ENCODE assay signal across 26 mouse cellular contexts in the genomic region with DNA sequence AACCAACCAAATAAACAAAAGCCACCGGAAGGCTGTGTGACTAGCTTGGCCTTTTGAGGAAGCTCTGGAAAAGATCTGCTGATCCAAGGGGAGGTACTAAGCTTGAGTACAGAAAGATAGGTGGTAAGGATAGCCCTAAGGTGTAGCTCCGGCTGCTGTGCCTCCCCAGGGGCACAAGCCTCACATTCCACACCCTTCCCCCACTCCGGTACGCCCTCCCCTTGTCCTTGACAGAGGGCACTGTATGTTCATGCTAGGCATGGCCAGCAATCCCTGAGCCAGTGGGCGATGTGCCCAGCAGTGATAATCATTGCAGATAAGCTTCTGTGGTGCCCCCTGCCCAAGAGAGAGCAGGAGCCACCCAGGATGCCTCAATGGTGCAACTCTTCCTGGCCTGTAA. TPM values are rescaled to one million over a fixed set of nuclear protein-coding genes. Genes with fewer than 3 reads are reported as not detected.
A peak's percentile ranks its signal among the peaks of the same experiment; 100 is the strongest.
DNase-seq lines count a peak whose midpoint lies in the region; ATAC-seq lines count a peak whose summit lies in the region.
"Had no signal": no experiment of that assay in that cellular context is flagged by ENCODE, and none has a peak within 500 bp of the region (broad histone marks: within the 10 kb centered on the region; RNA-seq: fewer than 3 reads in every experiment).

No protein-coding gene starts in this region.

- H3K4me3 ChIP-seq in forebrain, embryonic 15.5 days = no peak overlapping the region
- no peak overlapping the region for H3K4me3 ChIP-seq in forebrain, embryonic 13.5 days
- no peak overlapping the region for H3K4me3 ChIP-seq in heart, embryonic 13.5 days
- H3K4me3 ChIP-seq: embryonic facial prominence, embryonic 10.5 days; embryonic facial prominence, embryonic 15.5 days; hindbrain, embryonic 12.5 days; liver, embryonic 12.5 days; stomach, embryonic 15.5 days had no signal

- no peak for DNase-seq in heart, postnatal 14 days
- peak; percentile 39 for DNase-seq in kidney, adult 11 months
- DNase-seq in kidney, postnatal 14 days = no peak
- peak; percentile 54 for DNase-seq in R1 (ENCODE audit: low read depth, low spot score)
- DNase-seq in left cerebral cortex, postnatal 25 days (ENCODE audit: low spot score in 2 of 2) = no peak
- DNase-seq: adrenal gland, adult 8-10 months; cerebellum, adult 8-10 months; cerebellum, postnatal 25 days; gastrocnemius, postnatal 10 days; heart, postnatal 10 days; kidney, adult 9 months; kidney, postnatal 10 days; layer of hippocampus, adult 9-11 months; liver, postnatal 0 days; lung, postnatal 36 days had no signal

- ATAC-seq in forebrain, embryonic 15.5 days (replicated peaks) = no peak
- no peak for ATAC-seq in forebrain, embryonic 13.5 days
- ATAC-seq in heart, embryonic 13.5 days (ENCODE audit: extremely low read depth, insufficient number of reproducible peaks, low FRiP score, low TSS enrichment) = no peak
- ATAC-seq: intestine, embryonic 16.5 days; liver, embryonic 12.5 days; liver, postnatal 0 days; midbrain, embryonic 16.5 days had no signal

- no peak overlapping the region for H3K9ac ChIP-seq in forebrain, embryonic 15.5 days (replicated peaks)
- no peak overlapping the region for H3K9ac ChIP-seq in forebrain, embryonic 13.5 days
- 0 out of 2 replicates have a peak overlapping the region, but pooled peaks have one; percentile 15 for H3K9ac ChIP-seq in heart, embryonic 13.5 days
- H3K9ac ChIP-seq: embryonic facial prominence, embryonic 15.5 days; hindbrain, embryonic 12.5 days; liver, embryonic 12.5 days; liver, postnatal 0 days; stomach, embryonic 15.5 days had no signal

- intact Hi-C loops in heart, postnatal 14 days (cut with DNase I) = no loop called here
- intact Hi-C loops in left cerebral cortex, postnatal 25 days (cut with DNase I) = no loop called here

- H3K4me1 ChIP-seq in forebrain, embryonic 15.5 days = peaks cover 59% of the 10 kb centered on the region
- H3K4me1 ChIP-seq in forebrain, embryonic 13.5 days = peaks cover 68% of the 10 kb centered on the region
- H3K4me1 ChIP-seq in heart, embryonic 13.5 days = peaks cover 88% of the 10 kb centered on the region
- H3K4me1 ChIP-seq: liver, embryonic 12.5 days had no signal

- no peaks in the 10 kb centered on the region for H3K36me3 ChIP-seq in forebrain, embryonic 15.5 days
- H3K36me3 ChIP-seq in forebrain, embryonic 13.5 days (ENCODE audit: poor library complexity, severe bottlenecking) = no peaks in the 10 kb centered on the region
- no peaks in the 10 kb centered on the region for H3K36me3 ChIP-seq in heart, embryonic 13.5 days
- H3K36me3 ChIP-seq: embryonic facial prominence, embryonic 10.5 days; embryonic facial prominence, embryonic 15.5 days; hindbrain, embryonic 12.5 days; liver, embryonic 12.5 days; stomach, embryonic 15.5 days had no signal

- peak overlapping the region; percentile 60 for H3K27ac ChIP-seq in forebrain, embryonic 15.5 days (replicated peaks)
- H3K27ac ChIP-seq in forebrain, embryonic 13.5 days = no peak overlapping the region
- H3K27ac ChIP-seq in heart, embryonic 13.5 days (replicated peaks) = peak overlapping the region; percentile 55
- H3K27ac ChIP-seq: embryonic facial prominence, embryonic 10.5 days; embryonic facial prominence, embryonic 15.5 days; hindbrain, embryonic 12.5 days; liver, embryonic 12.5 days; stomach, embryonic 15.5 days had no signal

- 83% methylated on average over 5 of the region's 5 CpGs for WGBS in forebrain, embryonic 15.5 days
- 85% methylated on average over 5 of the region's 5 CpGs for WGBS in forebrain, embryonic 13.5 days
- 63% methylated on average over 5 of the region's 5 CpGs for WGBS in heart, embryonic 13.5 days

- no peaks in the 10 kb centered on the region for H3K9me3 ChIP-seq in forebrain, embryonic 15.5 days
- H3K9me3 ChIP-seq in forebrain, embryonic 13.5 days (replicated peaks) = no peaks in the 10 kb centered on the region
- H3K9me3 ChIP-seq in heart, embryonic 13.5 days = no peaks in the 10 kb centered on the region
- H3K9me3 ChIP-seq: embryonic facial prominence, embryonic 10.5 days; embryonic facial prominence, embryonic 15.5 days; hindbrain, embryonic 12.5 days; liver, embryonic 12.5 days; stomach, embryonic 15.5 days had no signal

- no peak overlapping the region for H3K4me2 ChIP-seq in forebrain, embryonic 15.5 days (replicated peaks)
- no peak overlapping the region for H3K4me2 ChIP-seq in forebrain, embryonic 13.5 days
- no peak overlapping the region for H3K4me2 ChIP-seq in heart, embryonic 13.5 days
- H3K4me2 ChIP-seq: embryonic facial prominence, embryonic 15.5 days; hindbrain, embryonic 12.5 days; liver, embryonic 12.5 days; midbrain, embryonic 11.5 days; stomach, embryonic 15.5 days had no signal

- peaks cover 20% of the 10 kb centered on the region; the same call in 1 of the 2 replicates for H3K27me3 ChIP-seq in forebrain, embryonic 15.5 days
- H3K27me3 ChIP-seq in forebrain, embryonic 13.5 days = peaks cover 45% of the 10 kb centered on the region
- H3K27me3 ChIP-seq in heart, embryonic 13.5 days (replicated peaks) = peaks cover 24% of the 10 kb centered on the region

RNA-seq across cellular contexts. Expression of a gene that starts 51.3 kb away (rescaled TPM):
- polyA plus RNA-seq in forebrain, embryonic 15.5 days (2015; fragmentation: Nextera tagmentation; extraction: Ambion mirVana) = 0.68 and 1.1 TPM in 2 replicates
- 1.3 and 1.9 TPM in 2 replicates for polyA plus RNA-seq in forebrain, embryonic 13.5 days (2015; fragmentation: Nextera tagmentation; extraction: Ambion mirVana)
- polyA plus RNA-seq in heart, embryonic 13.5 days (2015; fragmentation: Nextera tagmentation; extraction: Ambion mirVana) = 18.3 and 20.2 TPM in 2 replicates
- total RNA-seq in heart, postnatal 14 days (2021) = 10 to 100 TPM; 48.1 to 53.1 TPM
- 1 to 10 TPM in 1 of 2 experiments, under 1 TPM in 1; 0.94 to 1.8 TPM for total RNA-seq in left cerebral cortex, postnatal 25 days (2021)

Comparison
In these comparisons a context has a peak if more than half of its experiments do, and no peak if none do; other contexts are left out.
1. DNase-seq: peak in kidney, adult 11 months (single experiment) and R1 (single experiment); none in heart, postnatal 14 days (0 of 2), kidney, postnatal 14 days (single experiment) and left cerebral cortex, postnatal 25 days (0 of 2).